Mouse (Mus musculus) adrenal gland, adult 10 weeks (tissue): ENCODE results near the gene Fam208b. TPM values are rescaled to one million over a fixed set of nuclear protein-coding genes. Genes with fewer than 3 reads are reported as not detected.

Source experiments
- polyA plus RNA-seq: library from polyadenylated mRNA; stranded (reverse); fragments of 350-450 nt; fragmentation: Illumina TruSeq; extraction: RNeasy Lipid Tissue Mini Kit (QIAGEN cat#74804); gene quantifications from one replicate; pipeline ENCODE4 v1.2.3, GENCODE M21; 2014; ENCODE audit warnings: low read depth, low replicate concordance

Fam208b gene
- 68.9 TPM for polyA plus RNA-seq

DNA sequence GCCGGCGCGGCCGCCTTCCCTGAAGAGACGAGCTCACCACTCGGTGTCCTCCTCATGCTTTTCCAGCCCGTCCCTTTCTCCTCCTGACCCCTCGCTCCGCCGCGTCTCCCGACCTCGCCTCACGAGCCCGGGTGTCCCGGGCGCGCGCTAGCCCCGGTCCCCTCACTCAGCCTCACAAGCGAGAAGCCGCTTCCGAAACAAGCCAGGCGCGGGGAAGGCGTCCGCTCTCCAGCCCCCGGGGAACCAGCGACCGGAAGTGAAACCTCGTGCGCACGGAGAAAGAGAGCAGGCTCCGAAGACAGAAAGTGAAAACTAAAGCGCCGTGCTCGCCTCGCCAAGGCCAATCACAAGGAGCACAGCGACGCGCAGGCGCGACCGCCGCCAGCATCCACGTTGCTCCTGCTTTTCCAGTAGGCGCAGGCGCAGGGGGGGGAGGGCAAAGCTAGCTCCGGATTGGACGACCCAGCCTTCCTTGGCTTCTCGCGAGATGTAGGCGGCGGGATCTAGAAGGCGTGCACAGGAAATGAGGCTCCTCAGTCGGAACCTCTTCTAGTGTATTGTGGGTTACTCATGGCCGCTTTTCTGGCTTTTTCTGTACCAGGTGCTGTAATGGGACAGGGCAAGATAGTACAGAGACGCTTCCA lies at the start of gene Fam208b:
Gene Fam208b (minus strand): TSS at position 314 of the 644 bp plus-strand sequence.

DNA sequence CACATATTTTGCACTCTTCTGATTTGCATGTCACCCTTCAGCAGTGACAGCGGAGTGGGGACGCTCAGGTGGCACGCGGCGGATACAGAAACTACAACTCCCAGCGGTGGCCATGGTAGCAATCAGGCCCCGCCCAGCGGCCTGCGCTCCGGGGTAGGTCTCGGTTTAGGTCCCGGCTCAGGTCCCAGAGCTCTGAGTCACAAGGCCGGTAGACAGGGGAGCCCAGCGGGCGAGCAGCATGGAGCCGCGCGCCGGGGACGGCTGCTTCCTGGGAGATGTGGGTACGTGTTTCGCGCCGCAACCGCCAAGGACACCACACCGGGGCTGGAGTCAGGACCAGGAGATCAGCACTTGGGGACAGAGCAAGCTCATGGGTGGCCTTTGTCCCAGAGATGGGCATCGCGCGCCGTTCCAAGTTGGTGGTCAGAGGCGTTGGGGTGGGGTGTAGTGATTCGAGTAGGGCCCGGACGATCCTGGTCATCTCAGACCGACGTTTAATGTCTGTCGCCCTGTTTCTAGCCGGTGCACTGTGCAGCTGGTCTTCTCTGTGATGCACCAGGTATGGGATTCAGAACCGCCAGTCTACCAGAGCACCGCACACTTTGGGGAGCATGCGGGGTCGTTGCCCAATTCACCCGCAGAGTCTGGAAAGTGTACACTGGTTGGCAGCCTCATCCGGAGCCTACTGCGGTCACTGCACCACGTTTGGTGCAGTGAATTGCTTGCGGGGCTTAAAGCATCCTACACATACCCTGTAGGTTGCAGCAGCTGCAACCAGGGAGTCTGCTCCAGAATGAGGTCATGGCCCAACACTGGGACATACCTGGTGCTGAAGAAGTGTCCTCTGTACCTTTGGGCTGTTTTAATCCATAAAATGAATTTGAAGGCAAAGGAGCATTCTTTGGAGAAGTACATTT lies 23.2 kb upstream of the Fam208b start, which contains the start of gene Asb13:
Gene Asb13 (plus strand): TSS at position 138 of the 917 bp plus-strand sequence.

GRCm38 (mm10) chr13:3537594-3538222 lies 73.2 kb downstream of the Fam208b start, which contains the start of gene Gdi2:
Gene Gdi2 (plus strand): TSS chr13:3538063.

Other genes starting within 250 kb of the Fam208b start
- gene Gdi2, start 73.0 kb downstream of the Fam208b start, polyA plus RNA-seq = 1,176 TPM
- gene Asb13, start 22.9 kb upstream of the Fam208b start, polyA plus RNA-seq = 21.2 TPM
- gene Calml3, start 193.2 kb upstream of the Fam208b start, polyA plus RNA-seq = not detected
- not detected for gene Calm4, start 226.6 kb upstream of the Fam208b start, polyA plus RNA-seq
- gene Calm5, start 243.1 kb upstream of the Fam208b start, polyA plus RNA-seq = not detected